Mouse (Mus musculus) intestine, postnatal 0 days (tissue): Measurements from ENCODE around the gene Tmem150c. TPM values are rescaled to one million over a fixed set of nuclear protein-coding genes. Genes with fewer than 3 reads are reported as not detected.

Experiments used
- ATAC-seq: fragments of 200-750 bp; cut with Nextera tagmentation; 2 replicates; pipeline ENCODE4 v1.8.0; 2017; ENCODE audit warnings: mild to moderate bottlenecking, moderate TSS enrichment, moderate library complexity
- H3K27ac ChIP-seq: fragments of 300-500 bp; sonication (generic); 2 replicates; pipeline ENCODE4 v1.5.1; 2014; ENCODE audit warnings: mild to moderate bottlenecking, low read depth, low read length, moderate library complexity
- H3K27me3 ChIP-seq: fragments of 300-500 bp; sonication (generic); replicated peaks from 2 replicates; pipeline ENCODE4 v1.6.1; 2014; ENCODE audit warnings: low read length, mixed read lengths; ENCODE audit not compliant: control insufficient read depth, insufficient read depth
- H3K36me3 ChIP-seq: fragments of 300-500 bp; sonication (generic); 2 replicates; pipeline ENCODE4 v1.6.1; 2014; ENCODE audit warnings: mild to moderate bottlenecking, moderate library complexity; ENCODE audit not compliant: control insufficient read depth, insufficient read depth
- H3K4me1 ChIP-seq: fragments of 300-500 bp; sonication (generic); replicated peaks from 2 replicates; pipeline ENCODE4 v1.6.1; 2014; ENCODE audit warnings: antibody characterized with exemption, low read length, mixed read lengths; ENCODE audit not compliant: control insufficient read depth, insufficient read depth
- H3K4me2 ChIP-seq: fragments of 300-500 bp; sonication (generic); replicated peaks from 2 replicates; pipeline ENCODE4 v1.6.1; 2014; ENCODE audit warnings: low read depth, mild to moderate bottlenecking, moderate library complexity
- H3K4me3 ChIP-seq: fragments of 300-500 bp; sonication (generic); 2 replicates; pipeline ENCODE4 v1.5.1; 2014; ENCODE audit warnings: low read depth, low read length
- H3K9ac ChIP-seq: fragments of 300-500 bp; sonication (generic); 2 replicates; pipeline ENCODE4 v1.6.1; 2014; ENCODE audit warnings: mild to moderate bottlenecking, low read depth, low read length
- H3K9me3 ChIP-seq: fragments of 300-500 bp; sonication (generic); 2 replicates; pipeline ENCODE4 v1.6.1; 2016; ENCODE audit warnings: mixed run types; ENCODE audit not compliant: control insufficient read depth
- CTCF ChIP-seq: sonication (generic); IDR thresholded peaks from 2 replicates; pipeline ENCODE4 v1.5.1; 2016; ENCODE audit warnings: low read depth, mild to moderate bottlenecking, control low read depth, antibody characterized with exemption, moderate library complexity
- WGBS: fragments of 180-500 bp; shearing (Covaris S2); extraction: QIAGEN DNeasy Blood & Tissue Kit; methylation state at CpG from one replicate; pipeline ENCODE4 v1.1.7; 2014; 5-methylcytosine and 5-hydroxymethylcytosine counted together
- polyA plus RNA-seq: library from polyadenylated mRNA; unstranded; fragments of >200 nt; fragmentation: Nextera tagmentation; extraction: Ambion mirVana; gene quantifications from 2 replicates; pipeline ENCODE4 v1.2.1, GENCODE M21; 2015

Tmem150c gene
- polyA plus RNA-seq, 1 experiment from 2014 or later: 1.1 TPM

- H3K4me1 ChIP-seq: no peaks in the 10 kb centered on the region
- H3K9me3 ChIP-seq: no peaks in the 10 kb centered on the region
- no peaks in the 10 kb centered on the region for H3K36me3 ChIP-seq
- no peak overlapping the region for H3K27ac ChIP-seq
- H3K4me3 ChIP-seq: no peak overlapping the region
- H3K4me2 ChIP-seq: no peak overlapping the region
- ATAC-seq: no peak
- WGBS: 83% methylated on average over 1 of the region's 1 CpGs
- no peak for TF ChIP-seq CTCF
- H3K27me3 ChIP-seq: no peaks in the 10 kb centered on the region
- H3K9ac ChIP-seq: no peak overlapping the region
These were observed 57.2 kb downstream of the Tmem150c start for GRCm38 (mm10) chr5:100102395-100102794.

GRCm38 (mm10) chr5:100097967-100098366, 61.6 kb downstream of the Tmem150c start:
- H3K27ac ChIP-seq: no peak overlapping the region
- no peak overlapping the region for H3K4me3 ChIP-seq
- H3K27me3 ChIP-seq: no peaks in the 10 kb centered on the region
- H3K36me3 ChIP-seq: no peaks in the 10 kb centered on the region
- H3K9ac ChIP-seq: no peak overlapping the region
- no peak for TF ChIP-seq CTCF
- WGBS: 98% methylated on average over 4 of the region's 4 CpGs
- H3K4me2 ChIP-seq: no peak overlapping the region
- no peaks in the 10 kb centered on the region for H3K4me1 ChIP-seq
- no peaks in the 10 kb centered on the region for H3K9me3 ChIP-seq
- ATAC-seq: no peak

- no peak for ATAC-seq
- no peak overlapping the region for H3K27ac ChIP-seq
- H3K36me3 ChIP-seq: no peaks in the 10 kb centered on the region
- no peak overlapping the region for H3K4me2 ChIP-seq
- TF ChIP-seq CTCF: no peak
- no peaks in the 10 kb centered on the region for H3K27me3 ChIP-seq
- 41% methylated on average over 5 of the region's 5 CpGs for WGBS
- no peak overlapping the region for H3K4me3 ChIP-seq
- no peaks in the 10 kb centered on the region for H3K9me3 ChIP-seq
- H3K4me1 ChIP-seq: no peaks in the 10 kb centered on the region
- no peak overlapping the region for H3K9ac ChIP-seq
These were observed 62.7 kb downstream of the Tmem150c start for GRCm38 (mm10) chr5:100096955-100097354.

GRCm38 (mm10) chr5:100091602-100092001, 68.0 kb downstream of the Tmem150c start:
- Histone ChIP-seq H3K9ac (no peak overlapping the region), H3K4me3 (no peak overlapping the region), H3K27ac (no peak overlapping the region), H3K27me3 (no peaks in the 10 kb centered on the region), H3K9me3 (no peaks in the 10 kb centered on the region), H3K4me2 (no peak overlapping the region), H3K36me3 (no peaks in the 10 kb centered on the region), H3K4me1 (no peaks in the 10 kb centered on the region)
- no peak for ATAC-seq
- WGBS: 42% methylated on average over 17 of the region's 17 CpGs
- no peak for TF ChIP-seq CTCF

- 54% methylated on average over 10 of the region's 10 CpGs for WGBS
- Histone ChIP-seq H3K4me3 (no peak overlapping the region), H3K27ac (no peak overlapping the region), H3K9ac (no peak overlapping the region), H3K4me1 (no peaks in the 10 kb centered on the region), H3K4me2 (no peak overlapping the region), H3K27me3 (no peaks in the 10 kb centered on the region), H3K36me3 (no peaks in the 10 kb centered on the region), H3K9me3 (no peaks in the 10 kb centered on the region)
- TF ChIP-seq CTCF: no peak
- ATAC-seq: no peak
These were observed 68.4 kb downstream of the Tmem150c start for GRCm38 (mm10) chr5:100091263-100091594.

GRCm38 (mm10) chr5:100090515-100091262, 68.9 kb downstream of the Tmem150c start:
- H3K27me3 ChIP-seq: no peaks in the 10 kb centered on the region
- 49% methylated on average over 12 of the region's 12 CpGs for WGBS
- no peak overlapping the region for H3K9ac ChIP-seq
- H3K4me2 ChIP-seq: no peak overlapping the region
- TF ChIP-seq CTCF: no peak
- no peaks in the 10 kb centered on the region for H3K4me1 ChIP-seq
- H3K4me3 ChIP-seq: no peak overlapping the region
- no peaks in the 10 kb centered on the region for H3K9me3 ChIP-seq
- H3K36me3 ChIP-seq: no peaks in the 10 kb centered on the region
- H3K27ac ChIP-seq: no peak overlapping the region
- ATAC-seq: no peak
